Comparison of ENCODE assay signal across 12 mouse cellular contexts in genomic region chr1:134232326-134232725, GRCm38 (mm10). TPM values are rescaled to one million over a fixed set of nuclear protein-coding genes. Genes with fewer than 3 reads are reported as not detected.
DNase-seq lines count a peak whose midpoint lies in the region; ATAC-seq lines count a peak whose summit lies in the region.
"Had no signal": no experiment of that assay in that cellular context is flagged by ENCODE, and none has a peak within 500 bp of the region (broad histone marks: within the 10 kb centered on the region; RNA-seq: fewer than 3 reads in every experiment).

No protein-coding gene starts in this region.

- H3K4me3 ChIP-seq in heart, embryonic 10.5 days: 0 out of 2 replicates have a peak overlapping the region, but pooled peaks have one; percentile 3
- H3K4me3 ChIP-seq in lung, embryonic 15.5 days: no peak overlapping the region
- H3K4me3 ChIP-seq in neural tube, embryonic 14.5 days (ENCODE audit: low read depth, low read length): no peak overlapping the region
- H3K4me3 ChIP-seq: erythroblast, embryonic 14.5 days; limb, embryonic 15.5 days had no signal

- no peaks in the 10 kb centered on the region for H3K36me3 ChIP-seq in heart, embryonic 10.5 days
- H3K36me3 ChIP-seq in lung, embryonic 15.5 days: no peaks in the 10 kb centered on the region
- no peaks in the 10 kb centered on the region for H3K36me3 ChIP-seq in neural tube, embryonic 14.5 days (ENCODE audit: control insufficient read depth, insufficient read depth, low read length)
- H3K36me3 ChIP-seq: limb, embryonic 15.5 days had no signal

- intact Hi-C loops in heart, postnatal 25 days (cut with DNase I): no loop called here
- intact Hi-C loops in left cerebral cortex, postnatal 14 days (cut with DNase I): no loop called here

- H3K27ac ChIP-seq in heart, embryonic 10.5 days: peak overlapping the region; percentile 69; the same call in 1 of the 2 replicates
- H3K27ac ChIP-seq in lung, embryonic 15.5 days: peak overlapping the region; percentile 81
- no peak overlapping the region for H3K27ac ChIP-seq in neural tube, embryonic 14.5 days (ENCODE audit: low read depth, low read length)
- H3K27ac ChIP-seq: limb, embryonic 15.5 days had no signal

- WGBS in heart, embryonic 10.5 days: 70% methylated on average over 8 of the region's 8 CpGs
- 56% methylated on average over 8 of the region's 8 CpGs for WGBS in lung, embryonic 15.5 days
- 62% methylated on average over 8 of the region's 8 CpGs for WGBS in neural tube, embryonic 14.5 days

- H3K9me3 ChIP-seq in heart, embryonic 10.5 days: no peaks in the 10 kb centered on the region
- no peaks in the 10 kb centered on the region for H3K9me3 ChIP-seq in lung, embryonic 15.5 days
- H3K9me3 ChIP-seq in neural tube, embryonic 14.5 days (ENCODE audit: control insufficient read depth, low read length): no peaks in the 10 kb centered on the region
- H3K9me3 ChIP-seq: limb, embryonic 15.5 days had no signal

- H3K4me1 ChIP-seq in heart, embryonic 10.5 days: peaks cover 57% of the 10 kb centered on the region
- H3K4me1 ChIP-seq in lung, embryonic 15.5 days: peaks cover 35% of the 10 kb centered on the region
- H3K4me1 ChIP-seq in neural tube, embryonic 14.5 days (ENCODE audit: control insufficient read depth, insufficient read depth, low read length): peaks cover 25% of the 10 kb centered on the region

- H3K4me2 ChIP-seq in lung, embryonic 15.5 days: 0 out of 2 replicates have a peak overlapping the region, but pooled peaks have one; percentile 5
- H3K4me2 ChIP-seq in neural tube, embryonic 14.5 days (ENCODE audit: low read depth, low read length): peak overlapping the region; percentile 88; the same call in 1 of the 2 replicates
- H3K4me2 ChIP-seq: limb, embryonic 15.5 days had no signal

- no peak for ATAC-seq in lung, embryonic 15.5 days (ENCODE audit: borderline replicate concordance, extremely low read depth, low FRiP score, low TSS enrichment)
- ATAC-seq in neural tube, embryonic 14.5 days (ENCODE audit: low read depth): no peak

- H3K9ac ChIP-seq in lung, embryonic 15.5 days: no peak overlapping the region
- H3K9ac ChIP-seq in neural tube, embryonic 14.5 days (replicated peaks; ENCODE audit: low read depth, low read length): no peak overlapping the region
- H3K9ac ChIP-seq: limb, embryonic 15.5 days had no signal

- no peak for DNase-seq in heart, embryonic 10.5 days (ENCODE audit: low spot score)
- no peak for DNase-seq in heart, postnatal 25 days (ENCODE audit: low spot score)
- no peak for DNase-seq in lung, postnatal 14 days
- DNase-seq in cerebellum, postnatal 10 days: peak; percentile 54 to 56
- no peak for DNase-seq in right cerebral cortex, postnatal 25 days
- no peak for DNase-seq in left cerebral cortex, postnatal 14 days (ENCODE audit: low spot score in 2 of 2)

- peaks cover 52% of the 10 kb centered on the region for H3K27me3 ChIP-seq in heart, embryonic 10.5 days (ENCODE audit: insufficient read depth, poor library complexity, severe bottlenecking)
- H3K27me3 ChIP-seq in lung, embryonic 15.5 days: peaks cover 44% of the 10 kb centered on the region
- peaks cover 20% of the 10 kb centered on the region for H3K27me3 ChIP-seq in neural tube, embryonic 14.5 days (ENCODE audit: control insufficient read depth, insufficient read depth, low read length)

RNA-seq across cellular contexts. Expression of gene Adora1, which starts 2.9 kb away (rescaled TPM):
- polyA plus RNA-seq in heart, embryonic 10.5 days (2016; fragmentation: Nextera tagmentation; extraction: Ambion mirVana): 8.0 and 8.1 TPM in 2 replicates
- total RNA-seq in heart, postnatal 25 days (2021): 10 to 100 TPM; 15.5 to 20.5 TPM
- polyA plus RNA-seq in lung, embryonic 15.5 days (2015; fragmentation: Nextera tagmentation; extraction: Ambion mirVana): 2.5 and 4.0 TPM in 2 replicates
- 12.2 and 14.0 TPM in 2 replicates for polyA plus RNA-seq in neural tube, embryonic 14.5 days (2014; fragmentation: Nextera tagmentation; extraction: Ambion mirVana)
- total RNA-seq in left cerebral cortex, postnatal 14 days (2021): 100 to 1,000 TPM; 169 to 185 TPM
- total RNA-seq: CH12.LX had no signal
- polyA plus RNA-seq: erythroblast, embryonic 14.5 days had no signal

RNA-seq across cellular contexts. Expression of gene Mybph, which starts 39.1 kb away (rescaled TPM):
- polyA plus RNA-seq in heart, embryonic 10.5 days (2016; fragmentation: Nextera tagmentation; extraction: Ambion mirVana): 0.33 and 0.43 TPM in 2 replicates
- not detected for total RNA-seq in heart, postnatal 25 days (2021)
- 0.16 and 0.50 TPM in 2 replicates for polyA plus RNA-seq in lung, embryonic 15.5 days (2015; fragmentation: Nextera tagmentation; extraction: Ambion mirVana)
- polyA plus RNA-seq in neural tube, embryonic 14.5 days (2014; fragmentation: Nextera tagmentation; extraction: Ambion mirVana): 0.33 and 0.35 TPM in 2 replicates
- not detected for total RNA-seq in left cerebral cortex, postnatal 14 days (2021)
- polyA plus RNA-seq: erythroblast, embryonic 14.5 days had no signal

RNA-seq across cellular contexts. Expression of gene Chil1, which starts 50.4 kb away (rescaled TPM):
- 0.87 and 1.1 TPM in 2 replicates for polyA plus RNA-seq in heart, embryonic 10.5 days (2016; fragmentation: Nextera tagmentation; extraction: Ambion mirVana)
- under 1 TPM; 0.34 to 0.92 TPM for total RNA-seq in heart, postnatal 25 days (2021)
- polyA plus RNA-seq in lung, embryonic 15.5 days (2015; fragmentation: Nextera tagmentation; extraction: Ambion mirVana): 0.60 and 1.1 TPM in 2 replicates
- polyA plus RNA-seq in neural tube, embryonic 14.5 days (2014; fragmentation: Nextera tagmentation; extraction: Ambion mirVana): 2.1 and 2.7 TPM in 2 replicates
- total RNA-seq in left cerebral cortex, postnatal 14 days (2021): 1 to 10 TPM; 5.9 to 6.9 TPM
- polyA plus RNA-seq: erythroblast, embryonic 14.5 days had no signal

RNA-seq across cellular contexts. Expression of gene Myog, which starts 57.5 kb away (rescaled TPM):
- polyA plus RNA-seq in heart, embryonic 10.5 days (2016; fragmentation: Nextera tagmentation; extraction: Ambion mirVana): 0.86 and 2.3 TPM in 2 replicates
- total RNA-seq in heart, postnatal 25 days (2021): not detected
- polyA plus RNA-seq in lung, embryonic 15.5 days (2015; fragmentation: Nextera tagmentation; extraction: Ambion mirVana): 0.41 and 2.1 TPM in 2 replicates
- 0.76 and 0.80 TPM in 2 replicates for polyA plus RNA-seq in neural tube, embryonic 14.5 days (2014; fragmentation: Nextera tagmentation; extraction: Ambion mirVana)
- total RNA-seq in left cerebral cortex, postnatal 14 days (2021): not detected
- total RNA-seq: adrenal gland, adult 18-20 months; CH12.LX had no signal
- polyA plus RNA-seq: erythroblast, embryonic 14.5 days had no signal

Comparison
In these comparisons a context has a peak if more than half of its experiments do, and no peak if none do; other contexts are left out.
1. DNase-seq: peak in cerebellum, postnatal 10 days (2 of 2); none in heart, embryonic 10.5 days (single experiment), heart, postnatal 25 days (single experiment), lung, postnatal 14 days (single experiment), right cerebral cortex, postnatal 25 days (single experiment) and left cerebral cortex, postnatal 14 days (0 of 2).